Mouse (Mus musculus): ENCODE data around the gene Specc1. TPM values are rescaled to one million over a fixed set of nuclear protein-coding genes. Genes with fewer than 3 reads are reported as not detected.

Gene Specc1
- polyA plus RNA-seq, 1 experiment from 2014 or later, result 15.7 TPM

DNA sequence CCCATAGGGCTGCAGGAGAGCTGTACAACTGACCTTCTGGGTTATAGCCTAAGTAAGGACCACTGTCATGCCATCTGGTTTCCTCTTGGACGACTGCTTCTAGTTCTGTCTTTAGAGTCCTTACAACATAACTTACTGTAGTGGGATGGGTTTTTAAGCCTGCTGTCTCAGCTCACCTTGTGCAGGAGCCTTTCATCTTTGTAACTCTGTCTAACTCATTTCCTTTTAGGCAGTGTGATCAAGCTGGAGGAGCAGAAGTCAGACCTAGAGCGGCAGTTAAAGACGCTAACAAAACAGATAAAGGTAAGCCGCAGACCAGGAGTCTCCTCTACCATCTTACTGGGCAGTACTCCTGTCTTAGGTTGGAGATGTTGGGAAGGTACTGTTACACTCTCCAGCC, 175.0 kb downstream of the Specc1 start:
- Histone ChIP-seq H3K4me2 (no peak overlapping the region), H3K4me1 (peaks cover 15% of the 10 kb centered on the region), H3K27ac (no peak overlapping the region), H3K27me3 (peaks cover 6% of the 10 kb centered on the region; the same call in 1 of the 2 replicates), H3K9ac (no peak overlapping the region), H3K36me3 (replicated peaks) (peaks cover 10% of the 10 kb centered on the region), H3K9me3 (no peaks in the 10 kb centered on the region), H3K4me3 (replicated peaks) (no peak overlapping the region)
- WGBS, result 93% methylated on average over 4 of the region's 4 CpGs
- ATAC-seq (ENCODE audit: low FRiP score), result no peak

- no peak overlapping the region for H3K4me2 ChIP-seq
- no peak overlapping the region for H3K9ac ChIP-seq
- no peak overlapping the region for H3K27ac ChIP-seq
- H3K4me1 ChIP-seq, result peaks cover 15% of the 10 kb centered on the region
- H3K36me3 ChIP-seq (replicated peaks), result peaks cover 10% of the 10 kb centered on the region
- H3K27me3 ChIP-seq, result 0 out of 2 replicates have a peak, but pooled peaks cover 6% of the 10 kb centered on the region
- no peak overlapping the region for H3K4me3 ChIP-seq (replicated peaks)
- H3K9me3 ChIP-seq, result no peaks in the 10 kb centered on the region
- no peak for ATAC-seq (ENCODE audit: low FRiP score)
- 100% methylated on average over 2 of the region's 2 CpGs for WGBS
Measured at GRCm38 (mm10) chr11:62134191-62134590, 177.6 kb downstream of the Specc1 start.

- no peak for ATAC-seq (ENCODE audit: low FRiP score)
- Histone ChIP-seq H3K4me2 (no peak overlapping the region), H3K4me1 (no peaks in the 10 kb centered on the region), H3K27me3 (no peaks in the 10 kb centered on the region), H3K27ac (no peak overlapping the region), H3K9ac (no peak overlapping the region), H3K36me3 (replicated peaks) (peaks cover 19% of the 10 kb centered on the region), H3K9me3 (no peaks in the 10 kb centered on the region), H3K4me3 (replicated peaks) (no peak overlapping the region)
- WGBS, result 88% methylated on average over 7 of the region's 7 CpGs
Measured at GRCm38 (mm10) chr11:62145216-62146110, 188.9 kb downstream of the Specc1 start.

DNA sequence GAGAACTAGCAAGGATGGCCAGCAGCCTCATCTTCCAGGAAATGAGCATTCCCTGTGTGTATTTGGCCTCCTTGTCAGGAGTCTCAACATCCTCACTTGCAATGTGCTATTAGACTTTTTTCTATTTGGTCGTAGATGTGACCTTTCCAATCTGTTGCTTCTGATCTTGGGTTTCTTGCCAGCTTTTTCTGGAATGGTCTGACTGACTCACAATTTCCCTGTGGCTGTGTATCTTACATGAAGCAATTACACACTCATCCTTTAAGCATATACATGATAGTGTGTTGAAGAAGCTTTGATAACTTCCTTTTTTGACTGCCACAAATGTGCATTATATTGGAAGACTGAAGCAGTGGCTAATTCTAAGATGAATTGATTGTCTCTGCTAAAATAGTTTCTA, 190.1 kb downstream of the Specc1 start:
- Histone ChIP-seq H3K36me3 (replicated peaks) (peaks cover 21% of the 10 kb centered on the region), H3K4me2 (no peak overlapping the region), H3K27me3 (no peaks in the 10 kb centered on the region), H3K4me3 (replicated peaks) (no peak overlapping the region), H3K27ac (no peak overlapping the region), H3K9me3 (no peaks in the 10 kb centered on the region), H3K4me1 (no peaks in the 10 kb centered on the region), H3K9ac (no peak overlapping the region)
- no peak for ATAC-seq (ENCODE audit: low FRiP score)
- WGBS, result 97% methylated on average over 1 of the region's 1 CpGs

- Histone ChIP-seq H3K27ac (no peak overlapping the region), H3K9me3 (no peaks in the 10 kb centered on the region), H3K36me3 (replicated peaks) (peaks cover 27% of the 10 kb centered on the region), H3K27me3 (no peaks in the 10 kb centered on the region), H3K4me2 (no peak overlapping the region), H3K4me1 (no peaks in the 10 kb centered on the region), H3K9ac (no peak overlapping the region), H3K4me3 (replicated peaks) (no peak overlapping the region)
- no peak for ATAC-seq (ENCODE audit: low FRiP score)
- WGBS, result 92% methylated on average over 3 of the region's 3 CpGs
Measured at GRCm38 (mm10) chr11:62148026-62148425, 191.5 kb downstream of the Specc1 start.

DNA sequence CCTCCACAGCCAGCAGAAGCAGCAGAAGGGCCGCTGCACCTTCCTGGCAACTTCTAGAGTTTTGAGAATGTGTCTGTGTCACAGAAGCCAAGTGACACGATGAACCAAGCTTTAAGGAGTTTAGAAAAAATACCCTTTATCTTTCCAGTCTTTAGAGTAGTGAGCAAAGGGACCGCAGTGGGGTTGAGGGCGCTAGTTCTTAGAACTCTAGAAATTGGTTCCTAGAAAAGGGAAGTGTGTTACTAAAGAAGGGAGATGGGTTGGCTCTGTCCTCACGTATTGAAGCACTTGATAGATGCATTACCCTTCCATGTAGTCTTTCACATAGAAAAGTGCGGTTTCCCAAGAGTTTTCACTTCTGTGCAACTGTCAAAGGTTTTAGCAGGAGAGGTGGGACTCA, 191.9 kb downstream of the Specc1 start:
- no peak for ATAC-seq (ENCODE audit: low FRiP score)
- Histone ChIP-seq H3K4me2 (no peak overlapping the region), H3K27me3 (no peaks in the 10 kb centered on the region), H3K4me3 (replicated peaks) (no peak overlapping the region), H3K36me3 (replicated peaks) (peaks cover 31% of the 10 kb centered on the region), H3K4me1 (no peaks in the 10 kb centered on the region), H3K27ac (no peak overlapping the region), H3K9me3 (no peaks in the 10 kb centered on the region), H3K9ac (no peak overlapping the region)
- WGBS, result 91% methylated on average over 6 of the region's 6 CpGs

DNA sequence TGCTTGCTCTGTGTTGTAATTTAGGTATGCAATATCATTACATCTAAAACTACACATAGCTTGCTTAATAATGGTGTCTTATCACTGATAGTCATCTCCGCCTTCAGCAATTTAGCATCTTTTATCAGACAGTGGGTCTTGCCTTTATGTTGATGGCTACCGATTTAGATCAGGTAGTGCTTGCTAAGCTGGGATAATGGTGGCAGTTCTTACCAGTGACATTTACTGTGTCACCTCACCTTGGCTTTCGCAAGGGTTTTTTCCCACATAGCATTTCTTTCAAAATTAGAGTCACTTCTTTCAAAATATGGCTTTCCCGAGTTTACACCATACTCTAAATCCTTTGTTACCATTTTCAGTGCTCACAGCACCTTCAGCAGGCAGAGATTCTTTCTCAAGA, 196.5 kb downstream of the Specc1 start:
- Histone ChIP-seq H3K4me1 (no peaks in the 10 kb centered on the region), H3K27me3 (no peaks in the 10 kb centered on the region), H3K9me3 (no peaks in the 10 kb centered on the region), H3K4me3 (replicated peaks) (no peak overlapping the region), H3K27ac (no peak overlapping the region), H3K4me2 (no peak overlapping the region), H3K36me3 (replicated peaks) (peaks cover 22% of the 10 kb centered on the region), H3K9ac (no peak overlapping the region)
- no peak for ATAC-seq (ENCODE audit: low FRiP score)
- WGBS, result 94% methylated on average over 4 of the region's 4 CpGs

GRCm38 (mm10) chr11:62159803-62160202, 203.2 kb downstream of the Specc1 start:
- Histone ChIP-seq H3K27ac (no peak overlapping the region), H3K4me3 (replicated peaks) (no peak overlapping the region), H3K27me3 (no peaks in the 10 kb centered on the region), H3K4me1 (no peaks in the 10 kb centered on the region), H3K9me3 (no peaks in the 10 kb centered on the region), H3K36me3 (replicated peaks) (peaks cover 18% of the 10 kb centered on the region), H3K4me2 (no peak overlapping the region), H3K9ac (no peak overlapping the region)
- 87% methylated on average over 7 of the region's 7 CpGs for WGBS
- ATAC-seq (ENCODE audit: low FRiP score), result no peak

DNA sequence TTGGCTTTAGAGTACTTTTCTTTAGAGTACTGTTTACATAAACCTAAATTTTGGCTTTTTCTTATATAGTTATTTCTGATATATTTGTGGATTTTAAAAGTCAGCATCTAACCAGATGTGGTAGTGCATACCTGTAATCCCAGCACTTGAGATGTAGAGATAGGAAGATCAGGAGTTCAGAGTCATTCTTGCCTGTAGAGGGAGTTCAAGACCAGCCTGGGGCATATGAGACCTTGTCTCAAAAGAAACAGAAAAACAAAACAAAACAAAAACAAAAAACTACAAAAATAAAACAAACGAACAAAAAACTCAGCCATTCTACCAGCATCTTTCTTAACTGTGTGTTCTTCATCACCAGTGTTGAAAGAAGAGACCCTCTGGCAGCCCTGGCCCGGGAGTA, 204.9 kb downstream of the Specc1 start:
- no peak overlapping the region for H3K4me3 ChIP-seq (replicated peaks)
- ATAC-seq (ENCODE audit: low FRiP score), result no peak
- no peak overlapping the region for H3K27ac ChIP-seq
- H3K36me3 ChIP-seq (replicated peaks), result peaks cover 17% of the 10 kb centered on the region
- H3K27me3 ChIP-seq, result no peaks in the 10 kb centered on the region
- no peaks in the 10 kb centered on the region for H3K9me3 ChIP-seq
- H3K4me2 ChIP-seq, result no peak overlapping the region
- H3K4me1 ChIP-seq, result 0 out of 2 replicates have a peak, but pooled peaks cover under 1% of the 10 kb centered on the region
- H3K9ac ChIP-seq, result no peak overlapping the region
- 93% methylated on average over 2 of the region's 2 CpGs for WGBS

DNA sequence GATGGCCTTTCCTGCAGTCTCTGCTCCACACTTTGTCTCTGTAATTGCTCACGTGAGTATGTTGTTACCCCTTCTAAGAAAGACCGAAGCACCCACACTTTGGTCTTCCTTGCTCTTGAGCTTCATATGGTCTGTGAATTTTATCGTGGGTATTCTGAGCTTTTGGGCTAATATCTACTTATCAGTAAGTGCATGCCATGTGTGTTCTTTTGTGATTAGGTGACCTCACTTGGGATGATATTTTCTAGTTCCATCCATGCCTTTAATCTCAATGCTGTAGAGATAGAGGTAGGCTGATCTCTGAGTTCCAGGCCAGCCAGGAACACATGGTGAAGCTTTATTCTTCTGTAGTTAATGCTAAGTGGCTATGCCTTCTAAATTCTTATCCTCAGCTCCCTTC, 207.8 kb downstream of the Specc1 start:
- Histone ChIP-seq H3K9me3 (no peaks in the 10 kb centered on the region), H3K9ac (no peak overlapping the region), H3K4me2 (no peak overlapping the region), H3K27me3 (no peaks in the 10 kb centered on the region), H3K36me3 (replicated peaks) (peaks cover 9% of the 10 kb centered on the region), H3K4me3 (replicated peaks) (no peak overlapping the region), H3K27ac (no peak overlapping the region), H3K4me1 (peaks cover 7% of the 10 kb centered on the region; the same call in 1 of the 2 replicates)
- no peak for ATAC-seq (ENCODE audit: low FRiP score)
- WGBS, result 93% methylated on average over 3 of the region's 3 CpGs

GRCm38 (mm10) chr11:62166503-62166902, 209.9 kb downstream of the Specc1 start:
- Histone ChIP-seq H3K27me3 (no peaks in the 10 kb centered on the region), H3K4me3 (replicated peaks) (no peak overlapping the region), H3K9ac (no peak overlapping the region), H3K27ac (no peak overlapping the region), H3K4me2 (no peak overlapping the region), H3K9me3 (no peaks in the 10 kb centered on the region), H3K36me3 (replicated peaks) (peaks cover 23% of the 10 kb centered on the region), H3K4me1 (peaks cover 7% of the 10 kb centered on the region; the same call in 1 of the 2 replicates)
- WGBS, result 78% methylated on average over 3 of the region's 3 CpGs
- no peak for ATAC-seq (ENCODE audit: low FRiP score)

GRCm38 (mm10) chr11:62168146-62168545, 211.6 kb downstream of the Specc1 start:
- H3K4me2 ChIP-seq, result no peak overlapping the region
- H3K9me3 ChIP-seq, result no peaks in the 10 kb centered on the region
- no peak for ATAC-seq (ENCODE audit: low FRiP score)
- H3K27ac ChIP-seq, result no peak overlapping the region
- peaks cover 7% of the 10 kb centered on the region; the same call in 1 of the 2 replicates for H3K4me1 ChIP-seq
- H3K27me3 ChIP-seq, result no peaks in the 10 kb centered on the region
- H3K9ac ChIP-seq, result no peak overlapping the region
- peaks cover 19% of the 10 kb centered on the region for H3K36me3 ChIP-seq (replicated peaks)
- 86% methylated on average over 3 of the region's 3 CpGs for WGBS
- no peak overlapping the region for H3K4me3 ChIP-seq (replicated peaks)
